Mouse (Mus musculus) heart, adult 2 months (tissue): Measurements from ENCODE around the gene Zfp319.

Source experiments
- CTCF ChIP-seq: fragments of 200-600 bp; IDR thresholded peaks from 2 replicates; pipeline ENCODE4 v1.8.1; 2022; ENCODE audit warnings: antibody characterized with exemption, mild to moderate bottlenecking, moderate library complexity
- EP300 ChIP-seq: fragments of 200-500 bp; IDR thresholded peaks from 2 replicates; pipeline ENCODE4 v1.6.1; 2011; ENCODE audit warnings: low read depth, low read length, control low read depth; ENCODE audit not compliant: insufficient read depth

- TF ChIP-seq CTCF, result no peak
- TF ChIP-seq EP300, result no peak
Observed at GRCm38 (mm10) chr8:95332437-95333199, 868 bp upstream of the Zfp319 start.
